Mouse (Mus musculus): ENCODE measurements around the gene Csf1.

Csf1 gene

DNA sequence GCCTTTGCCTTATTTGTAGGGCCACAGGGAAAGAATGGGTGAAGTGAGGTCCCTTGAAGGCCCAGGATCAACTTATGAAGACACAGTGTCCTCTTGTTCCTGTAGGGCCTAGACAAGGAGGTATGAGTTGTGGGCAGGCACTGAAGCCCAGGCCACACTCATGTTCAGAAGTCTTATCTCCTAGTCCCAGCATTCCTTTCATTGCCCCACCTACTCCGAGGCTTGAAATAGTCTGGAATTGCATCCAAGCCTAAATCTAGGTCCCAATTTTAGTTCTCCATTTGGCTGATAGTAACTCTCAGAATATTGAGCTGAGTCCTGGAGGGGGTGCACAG, 55.9 kb downstream of the Csf1 start:
- DNase-seq (ENCODE audit: low read depth, low spot score), result no peak

DNA sequence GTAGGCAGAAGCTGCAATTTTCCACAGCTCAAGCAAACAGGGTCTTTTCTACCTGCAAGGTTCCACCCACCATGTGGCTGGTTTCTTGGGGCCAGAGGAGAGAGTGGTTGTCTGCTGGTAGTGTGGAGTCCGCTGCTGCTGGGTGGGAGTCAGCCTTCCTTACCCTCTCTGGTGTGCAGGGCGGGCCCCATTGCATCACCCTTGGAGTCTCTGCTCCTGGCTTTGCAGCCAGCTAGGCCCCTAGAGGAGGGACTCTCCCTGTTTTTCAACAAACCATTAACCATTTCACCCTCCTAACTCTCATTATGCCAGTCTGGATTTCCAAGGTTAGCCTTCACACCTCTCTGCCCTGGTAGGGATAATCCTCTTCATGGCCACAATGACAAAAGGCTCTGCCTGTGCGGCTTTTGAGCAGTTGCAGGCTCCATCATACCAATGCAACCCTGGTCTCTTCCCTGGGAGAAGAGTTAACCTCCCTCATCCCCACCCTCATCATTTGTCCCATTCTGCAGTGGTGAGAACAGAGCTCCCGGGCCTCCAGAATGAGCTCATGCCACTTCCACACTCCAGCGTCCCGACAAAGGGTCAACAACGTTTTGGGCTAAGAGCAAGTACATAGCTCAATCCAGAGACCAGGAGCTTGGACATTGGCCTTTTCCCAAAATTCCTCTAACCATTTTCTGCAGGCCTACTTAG, 56.4 kb downstream of the Csf1 start:
- DNase-seq (ENCODE audit: low read depth, low spot score), result no peak

- no peak for DNase-seq (ENCODE audit: low read depth, low spot score)
Measured at GRCm38 (mm10) chr3:107701767-107702394, 58.4 kb downstream of the Csf1 start.

DNA sequence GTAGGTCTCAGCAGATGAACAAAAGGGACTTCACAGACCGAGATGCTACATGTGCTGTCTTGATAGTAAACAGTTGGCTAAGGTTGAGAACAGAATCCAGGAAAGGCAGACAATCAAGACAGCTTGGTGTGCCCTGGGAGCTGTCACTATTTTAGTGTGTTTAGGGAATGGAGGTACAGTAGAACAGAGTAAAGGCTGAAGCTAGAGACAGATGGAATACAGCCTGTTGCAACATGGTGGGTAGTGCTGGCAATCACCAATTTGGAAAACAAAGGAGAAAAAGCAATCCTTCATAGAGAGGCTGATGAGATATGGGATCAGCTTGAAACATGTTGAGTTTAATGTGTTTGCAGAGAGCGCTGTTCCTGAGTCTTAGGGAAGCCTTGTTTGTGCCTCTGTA, 59.6 kb downstream of the Csf1 start:
- no peak for DNase-seq (ENCODE audit: low read depth, low spot score)

DNA sequence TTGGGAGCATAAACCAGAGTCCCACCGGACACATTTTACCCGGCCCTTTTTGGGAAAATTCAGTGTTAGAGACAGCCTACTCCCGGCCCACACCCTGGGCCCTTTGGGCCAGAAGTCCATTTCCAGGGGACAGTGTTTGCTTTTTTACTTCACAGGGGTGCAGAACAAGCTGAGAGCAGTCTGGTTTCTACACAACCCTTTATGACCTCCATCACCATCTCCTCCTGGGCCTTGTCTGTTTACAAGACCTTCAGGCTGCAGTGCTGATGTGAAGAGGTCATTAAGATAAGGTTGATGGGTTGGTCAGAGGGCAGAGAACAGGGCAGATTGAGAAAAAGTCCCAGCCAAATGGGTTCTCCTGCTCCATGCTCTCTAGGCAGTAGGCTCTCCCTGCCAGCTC, 63.4 kb downstream of the Csf1 start:
- no peak for DNase-seq (ENCODE audit: low read depth, low spot score)

DNA sequence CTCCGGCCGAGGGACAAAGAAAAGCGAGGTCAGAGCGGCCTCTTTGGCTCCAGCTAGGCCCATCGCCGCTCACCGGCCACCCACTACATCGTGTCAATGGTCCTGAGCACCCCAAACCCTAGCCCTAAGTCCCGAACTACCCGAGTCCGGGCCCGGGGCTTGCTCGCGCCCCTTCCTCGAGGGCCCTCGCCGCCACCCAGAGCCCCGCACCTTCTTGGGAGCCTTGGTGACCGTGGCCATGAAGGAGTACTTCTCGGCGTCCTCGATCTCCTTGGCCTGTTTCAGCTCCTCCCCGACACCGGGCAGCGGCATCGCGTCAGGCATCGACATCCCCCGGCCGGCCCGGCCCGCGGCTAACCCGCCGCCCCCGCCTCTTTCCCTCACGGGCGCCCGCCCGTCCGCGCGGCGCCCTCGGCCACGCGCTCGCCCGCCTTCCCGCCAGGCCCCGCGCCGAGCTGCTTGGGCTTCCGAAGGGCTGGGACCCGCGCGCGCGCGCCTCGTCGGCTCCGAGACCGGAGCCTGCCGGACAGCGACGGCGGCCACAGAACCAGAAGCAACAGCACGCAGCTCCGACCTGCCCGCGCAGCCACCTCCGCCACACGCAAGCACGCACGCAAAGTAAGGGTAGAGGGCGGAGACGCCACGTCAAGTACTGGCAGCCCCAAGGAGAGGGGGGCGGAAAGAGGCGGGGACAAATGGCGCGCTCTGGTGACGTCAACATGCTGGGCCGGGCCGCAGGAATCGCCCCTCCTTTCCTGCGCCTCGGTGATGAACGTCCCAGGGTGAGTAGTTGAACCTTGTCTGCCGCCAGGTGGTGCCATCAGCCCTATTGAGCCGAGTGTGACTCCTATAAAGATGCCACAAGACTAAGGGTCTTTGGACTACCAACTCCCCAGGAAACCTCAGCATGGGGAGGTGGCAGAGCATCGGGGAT, 64.1 kb downstream of the Csf1 start, which contains the start of gene Ahcyl1:
Gene Ahcyl1 (minus strand): TSS at position 613 of the 934 bp plus-strand sequence.
- peak; percentile 95 for DNase-seq (ENCODE audit: low read depth, low spot score)

DNA sequence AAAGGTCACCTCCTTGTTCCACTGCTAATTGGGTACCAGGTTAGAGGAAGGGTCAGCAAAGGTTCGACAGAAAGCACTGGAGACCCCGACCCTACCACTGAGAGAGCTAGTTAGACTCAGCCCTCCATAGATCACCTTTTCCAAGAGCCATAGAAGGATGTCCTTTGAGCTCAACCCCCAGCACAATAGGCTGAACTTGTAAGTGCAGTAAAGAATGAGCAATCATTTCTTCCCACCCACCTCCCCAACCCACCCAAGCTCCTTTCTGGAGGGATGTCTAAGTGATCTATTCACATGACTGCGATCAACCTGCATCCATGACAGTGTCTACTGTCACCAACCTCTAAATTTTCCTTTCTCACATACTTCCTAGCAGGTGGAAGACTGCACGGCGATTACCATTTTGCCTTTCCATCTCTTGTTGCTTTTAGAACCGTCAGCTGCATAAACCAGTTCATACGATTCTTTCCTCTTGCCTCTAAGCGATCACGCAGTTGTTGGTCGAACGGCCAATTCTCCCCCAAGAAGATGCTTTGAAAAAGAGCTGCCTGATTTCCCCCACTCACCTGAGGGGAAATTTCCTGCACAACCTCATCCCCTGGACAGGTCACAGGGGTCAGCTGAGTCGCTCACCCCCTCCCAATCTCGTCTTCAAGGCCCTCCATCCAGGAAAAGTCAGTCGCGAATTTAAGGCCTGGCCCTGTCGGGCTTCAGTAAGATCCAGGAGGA, 64.9 kb downstream of the Csf1 start:
- DNase-seq (ENCODE audit: low read depth, low spot score), result no peak

- no peak for DNase-seq (ENCODE audit: low read depth, low spot score)
Measured at GRCm38 (mm10) chr3:107694256-107694900, 65.9 kb downstream of the Csf1 start.

Measured in retina, adult 2 months (tissue).